Mouse (Mus musculus): ENCODE results near the gene Yju2. TPM values are rescaled to one million over a fixed set of nuclear protein-coding genes. Genes with fewer than 3 reads are reported as not detected.
A peak's percentile ranks its signal among the peaks of the same experiment; 100 is the strongest.

Yju2 gene
- total and polyA plus RNA-seq, 3 experiments, result 10.7 to 14.4 (median 12.9) TPM

GRCm38 (mm10) chr17:55959946-55960740, 1.2 kb downstream of the Yju2 start:
- TF ChIP-seq MXI1 (IDR thresholded peaks at IDR 0.05; ENCODE audit: low read depth, low read length) (0 out of 2 replicates have a peak, but pooled peaks have one; percentile 9), HCFC1 (IDR thresholded peaks at IDR 0.05; ENCODE audit: low read depth, low read length) (no peak)
- no peaks in the 10 kb centered on the region for H3K27me3 ChIP-seq (replicated peaks)
- peaks cover 17% of the 10 kb centered on the region for H3K79me2 ChIP-seq (replicated peaks; ENCODE audit: control insufficient read depth, extremely low read depth, insufficient read depth, poor library complexity, severe bottlenecking)
- dilution Hi-C loops (cut with MboI; ENCODE audit: extremely low pct_ligation_motif_present, extremely low pct_unique_long_range_greater_than_20kb, low sequenced_read_pairs) (no loop called here), in situ Hi-C loops (cut with MboI; ENCODE audit: low pct_ligation_motif_present, low pct_unique_long_range_greater_than_20kb, low sequenced_read_pairs) (loop anchor here (10.0 kb wide), 1 partner anchor 65 kb away; the partner anchor contains the start of gene Zfp959)
- H3K36me3 ChIP-seq (replicated peaks in 1 of 2; ENCODE audit: control insufficient read depth in 1 of 2, insufficient read depth in 1 of 2, low read length in 1 of 2), result peaks cover 54 to 73% of the 10 kb centered on the region in 2 experiments
- peak overlapping the region; percentile 55; the same call in 1 of the 2 replicates for H3K9ac ChIP-seq (ENCODE audit: insufficient read depth, low read depth)
- H3K4me1 ChIP-seq (ENCODE audit: control insufficient read depth in 1 of 2, insufficient read depth in 2 of 2), result peaks cover 27 to 52% of the 10 kb centered on the region in 2 experiments
- H3K27ac ChIP-seq (ENCODE audit: insufficient read depth, low read depth), result peak overlapping the region; percentile 83
- DNase-seq (ENCODE audit: extremely low read depth), result no peak
- peak overlapping the region; percentile 56 to 57 (median 57) for H3K4me3 ChIP-seq (replicated peaks in 1 of 3; ENCODE audit: low read depth in 2 of 3, low read length in 2 of 3, poor library complexity in 1 of 3)
- H3K9me3 ChIP-seq (replicated peaks; ENCODE audit: low read length), result no peaks in the 10 kb centered on the region
- H3K4me2 ChIP-seq (ENCODE audit: insufficient read depth, low read depth, poor library complexity, severe bottlenecking), result peak overlapping the region; percentile 87

- Histone ChIP-seq H3K4me2 (ENCODE audit: insufficient read depth, low read depth, poor library complexity, severe bottlenecking) (no peak overlapping the region), H3K9me3 (replicated peaks; ENCODE audit: low read length) (no peaks in the 10 kb centered on the region), H3K4me3 (replicated peaks in 1 of 3; ENCODE audit: low read depth in 2 of 3, low read length in 2 of 3, poor library complexity in 1 of 3) (no peak overlapping the region), H3K27ac (ENCODE audit: insufficient read depth, low read depth) (no peak overlapping the region), H3K9ac (ENCODE audit: insufficient read depth, low read depth) (no peak overlapping the region), H3K79me2 (replicated peaks; ENCODE audit: control insufficient read depth, extremely low read depth, insufficient read depth, poor library complexity, severe bottlenecking) (peaks cover 11% of the 10 kb centered on the region), H3K36me3 (replicated peaks in 1 of 2; ENCODE audit: control insufficient read depth in 1 of 2, insufficient read depth in 1 of 2, low read length in 1 of 2) (peaks cover 49 to 72% of the 10 kb centered on the region in 2 experiments), H3K27me3 (replicated peaks) (no peaks in the 10 kb centered on the region), H3K4me1 (ENCODE audit: control insufficient read depth in 1 of 2, insufficient read depth in 2 of 2) (peaks cover 27 to 46% of the 10 kb centered on the region in 2 experiments)
- dilution Hi-C loops (cut with MboI; ENCODE audit: extremely low pct_ligation_motif_present, extremely low pct_unique_long_range_greater_than_20kb, low sequenced_read_pairs), result no loop called here
- TF ChIP-seq JUN (IDR thresholded peaks at IDR 0.05; ENCODE audit: insufficient read depth, low read depth, low read length), result no peak
- no peak for TF ChIP-seq IRF4 (IDR thresholded peaks at IDR 0.05; ENCODE audit: low read depth, low read length)
- TF ChIP-seq TCF12 (IDR thresholded peaks at IDR 0.05; ENCODE audit: low read depth, low read length), result no peak
- TF ChIP-seq ZNF384 (IDR thresholded peaks at IDR 0.05; ENCODE audit: low read depth, low read length), result no peak
- TF ChIP-seq SMC3 (IDR thresholded peaks at IDR 0.05; ENCODE audit: low read depth, low read length), result no peak
- no peak for TF ChIP-seq UBTF (IDR thresholded peaks at IDR 0.05; ENCODE audit: low read depth, low read length)
- TF ChIP-seq PAX5 (IDR thresholded peaks at IDR 0.05; ENCODE audit: low read length), result no peak
- DNase-seq (ENCODE audit: extremely low read depth), result no peak
- in situ Hi-C loops (cut with MboI; ENCODE audit: low pct_ligation_motif_present, low pct_unique_long_range_greater_than_20kb, low sequenced_read_pairs), result no loop called here
These were observed 1.9 kb downstream of the Yju2 start for GRCm38 (mm10) chr17:55960791-55961190.

- no peak for DNase-seq (ENCODE audit: extremely low read depth)
- dilution Hi-C loops (cut with MboI; ENCODE audit: extremely low pct_ligation_motif_present, extremely low pct_unique_long_range_greater_than_20kb, low sequenced_read_pairs) (no loop called here), in situ Hi-C loops (cut with MboI; ENCODE audit: low pct_ligation_motif_present, low pct_unique_long_range_greater_than_20kb, low sequenced_read_pairs) (no loop called here)
- Histone ChIP-seq H3K27me3 (replicated peaks) (no peaks in the 10 kb centered on the region), H3K9ac (ENCODE audit: insufficient read depth, low read depth) (no peak overlapping the region), H3K9me3 (replicated peaks; ENCODE audit: low read length) (no peaks in the 10 kb centered on the region), H3K27ac (ENCODE audit: insufficient read depth, low read depth) (peak overlapping the region; percentile 8; the same call in 1 of the 2 replicates), H3K4me2 (ENCODE audit: insufficient read depth, low read depth, poor library complexity, severe bottlenecking) (no peak overlapping the region), H3K79me2 (replicated peaks; ENCODE audit: control insufficient read depth, extremely low read depth, insufficient read depth, poor library complexity, severe bottlenecking) (peaks cover 4% of the 10 kb centered on the region; the same call in 1 of the 2 replicates), H3K36me3 (replicated peaks in 1 of 2; ENCODE audit: control insufficient read depth in 1 of 2, insufficient read depth in 1 of 2, low read length in 1 of 2) (peaks cover 46 to 71% of the 10 kb centered on the region in 2 experiments), H3K4me1 (ENCODE audit: control insufficient read depth in 1 of 2, insufficient read depth in 2 of 2) (peaks cover 19 to 37% of the 10 kb centered on the region in 2 experiments), H3K4me3 (replicated peaks in 1 of 3; ENCODE audit: low read depth in 2 of 3, low read length in 2 of 3, poor library complexity in 1 of 3) (no peak overlapping the region)
- TF ChIP-seq CHD1 (IDR thresholded peaks at IDR 0.05; ENCODE audit: low read depth, low read length) (no peak), JUN (IDR thresholded peaks at IDR 0.05; ENCODE audit: insufficient read depth, low read depth, low read length) (no peak), CTCF (conservative IDR thresholded peaks at IDR 0.05 in 1 of 2, IDR thresholded peaks at IDR 0.05 in 1 of 2; ENCODE audit: low read depth in 2 of 2, low read length in 2 of 2) (no peak)
These were observed 2.7 kb downstream of the Yju2 start for GRCm38 (mm10) chr17:55961631-55962030.
